Mouse (Mus musculus): ENCODE measurements around the gene Slco2a1. TPM values are rescaled to one million over a fixed set of nuclear protein-coding genes. Genes with fewer than 3 reads are reported as not detected.

Slco2a1 gene
- total and polyA plus RNA-seq, 2 experiments from 2014 or later, result 5.7 to 10.2 TPM

GRCm38 (mm10) chr9:102951091-102951994, 37.2 kb upstream of the Slco2a1 start:
- 83% methylated on average over 9 of the region's 9 CpGs for WGBS
- Histone ChIP-seq H3K9ac (replicated peaks; ENCODE audit: low read depth, low read length) (no peak overlapping the region), H3K27ac (ENCODE audit: low read depth) (no peak overlapping the region), H3K36me3 (replicated peaks; ENCODE audit: control insufficient read depth, insufficient read depth, low read length) (no peaks in the 10 kb centered on the region), H3K27me3 (ENCODE audit: control insufficient read depth, insufficient read depth, low read length) (no peaks in the 10 kb centered on the region), H3K4me1 (ENCODE audit: control insufficient read depth, insufficient read depth) (no peaks in the 10 kb centered on the region), H3K4me2 (ENCODE audit: low read depth, low read length) (no peak overlapping the region), H3K4me3 (ENCODE audit: low read depth, low read length) (no peak overlapping the region), H3K9me3 (replicated peaks; ENCODE audit: control insufficient read depth, low read length) (no peaks in the 10 kb centered on the region; the same call in 1 of the 2 replicates)
- DNase-seq (ENCODE audit: low spot score) (no peak), ATAC-seq (ENCODE audit: insufficient read depth, low read depth) (no peak)
- no peak for TF ChIP-seq EP300 (IDR thresholded peaks at IDR 0.05; ENCODE audit: low read depth)
- TF ChIP-seq CTCF (IDR thresholded peaks at IDR 0.05; ENCODE audit: low read depth), result no peak

GRCm38 (mm10) chr9:102955866-102956265, 32.6 kb upstream of the Slco2a1 start:
- no peak for ATAC-seq (ENCODE audit: insufficient read depth, low read depth)
- no peaks in the 10 kb centered on the region for H3K27me3 ChIP-seq (ENCODE audit: control insufficient read depth, insufficient read depth, low read length)
- H3K9ac ChIP-seq (replicated peaks; ENCODE audit: low read depth, low read length), result no peak overlapping the region
- DNase-seq (ENCODE audit: low spot score), result no peak
- H3K36me3 ChIP-seq (replicated peaks; ENCODE audit: control insufficient read depth, insufficient read depth, low read length), result no peaks in the 10 kb centered on the region
- TF ChIP-seq CTCF (IDR thresholded peaks at IDR 0.05; ENCODE audit: low read depth), result no peak
- TF ChIP-seq EP300 (IDR thresholded peaks at IDR 0.05; ENCODE audit: low read depth), result no peak
- 73% methylated on average over 3 of the region's 3 CpGs for WGBS
- H3K4me2 ChIP-seq (ENCODE audit: low read depth, low read length), result no peak overlapping the region
- H3K4me1 ChIP-seq (ENCODE audit: control insufficient read depth, insufficient read depth), result no peaks in the 10 kb centered on the region
- H3K4me3 ChIP-seq (ENCODE audit: low read depth, low read length), result no peak overlapping the region
- no peak overlapping the region for H3K27ac ChIP-seq (ENCODE audit: low read depth)
- no peaks in the 10 kb centered on the region; the same call in 1 of the 2 replicates for H3K9me3 ChIP-seq (replicated peaks; ENCODE audit: control insufficient read depth, low read length)

- DNase-seq (ENCODE audit: low spot score), result no peak
These were observed 29.8 kb upstream of the Slco2a1 start for GRCm38 (mm10) chr9:102958703-102959102.

GRCm38 (mm10) chr9:102961356-102962092, 27.0 kb upstream of the Slco2a1 start:
- H3K9me3 ChIP-seq (replicated peaks; ENCODE audit: control insufficient read depth, low read length), result no peaks in the 10 kb centered on the region
- H3K4me1 ChIP-seq (ENCODE audit: control insufficient read depth, insufficient read depth), result peaks cover 5% of the 10 kb centered on the region; the same call in 1 of the 2 replicates
- H3K4me3 ChIP-seq (ENCODE audit: low read depth, low read length), result no peak overlapping the region
- no peak overlapping the region for H3K27ac ChIP-seq (ENCODE audit: low read depth)
- no peak for TF ChIP-seq EP300 (IDR thresholded peaks at IDR 0.05; ENCODE audit: low read depth)
- no peak for TF ChIP-seq CTCF (IDR thresholded peaks at IDR 0.05; ENCODE audit: low read depth)
- H3K27me3 ChIP-seq (ENCODE audit: control insufficient read depth, insufficient read depth, low read length), result no peaks in the 10 kb centered on the region
- H3K4me2 ChIP-seq (ENCODE audit: low read depth, low read length), result no peak overlapping the region
- no peak for ATAC-seq (ENCODE audit: insufficient read depth, low read depth)
- H3K36me3 ChIP-seq (replicated peaks; ENCODE audit: control insufficient read depth, insufficient read depth, low read length), result no peaks in the 10 kb centered on the region
- H3K9ac ChIP-seq (replicated peaks; ENCODE audit: low read depth, low read length), result no peak overlapping the region
- DNase-seq (ENCODE audit: low spot score), result no peak
- WGBS, result 44% methylated on average over 8 of the region's 8 CpGs

More at GRCm38 (mm10) chr9:102958703-102959102, 29.8 kb upstream of the Slco2a1 start:
- Histone ChIP-seq H3K4me3 (ENCODE audit: low read depth, low read length) (no peak overlapping the region), H3K36me3 (replicated peaks; ENCODE audit: control insufficient read depth, insufficient read depth, low read length) (no peaks in the 10 kb centered on the region), H3K9ac (replicated peaks; ENCODE audit: low read depth, low read length) (no peak overlapping the region), H3K9me3 (replicated peaks; ENCODE audit: control insufficient read depth, low read length) (no peaks in the 10 kb centered on the region; the same call in 1 of the 2 replicates), H3K27ac (ENCODE audit: low read depth) (no peak overlapping the region), H3K27me3 (ENCODE audit: control insufficient read depth, insufficient read depth, low read length) (no peaks in the 10 kb centered on the region), H3K4me1 (ENCODE audit: control insufficient read depth, insufficient read depth) (peaks cover 5% of the 10 kb centered on the region; the same call in 1 of the 2 replicates), H3K4me2 (ENCODE audit: low read depth, low read length) (no peak overlapping the region)
- WGBS, result 78% methylated on average over 6 of the region's 6 CpGs
- TF ChIP-seq EP300 (IDR thresholded peaks at IDR 0.05; ENCODE audit: low read depth), result no peak
- TF ChIP-seq CTCF (IDR thresholded peaks at IDR 0.05; ENCODE audit: low read depth), result no peak
- no peak for ATAC-seq (ENCODE audit: insufficient read depth, low read depth)

GRCm38 (mm10) chr9:102962093-102962788, 26.3 kb upstream of the Slco2a1 start:
- TF ChIP-seq CTCF (IDR thresholded peaks at IDR 0.05; ENCODE audit: low read depth) (no peak), EP300 (IDR thresholded peaks at IDR 0.05; ENCODE audit: low read depth) (no peak)

More at GRCm38 (mm10) chr9:102962093-102962788, 26.3 kb upstream of the Slco2a1 start:
- no peaks in the 10 kb centered on the region; the same call in 1 of the 2 replicates for H3K9me3 ChIP-seq (replicated peaks; ENCODE audit: control insufficient read depth, low read length)
- H3K4me1 ChIP-seq (ENCODE audit: control insufficient read depth, insufficient read depth), result peaks cover 5% of the 10 kb centered on the region; the same call in 1 of the 2 replicates
- WGBS, result 59% methylated on average over 10 of the region's 10 CpGs
- H3K4me3 ChIP-seq (ENCODE audit: low read depth, low read length), result no peak overlapping the region
- no peak overlapping the region for H3K27ac ChIP-seq (ENCODE audit: low read depth)
- H3K4me2 ChIP-seq (ENCODE audit: low read depth, low read length), result no peak overlapping the region
- ATAC-seq (ENCODE audit: insufficient read depth, low read depth) (0 out of 2 replicates have a peak, but pooled peaks have one; percentile 11), DNase-seq (ENCODE audit: low spot score) (no peak)
- no peaks in the 10 kb centered on the region for H3K36me3 ChIP-seq (replicated peaks; ENCODE audit: control insufficient read depth, insufficient read depth, low read length)
- H3K9ac ChIP-seq (replicated peaks; ENCODE audit: low read depth, low read length), result no peak overlapping the region
- H3K27me3 ChIP-seq (ENCODE audit: control insufficient read depth, insufficient read depth, low read length), result no peaks in the 10 kb centered on the region

All from heart, postnatal 0 days (tissue).